Comparison of ENCODE assay signal across 19 mouse cellular contexts in the genomic region with DNA sequence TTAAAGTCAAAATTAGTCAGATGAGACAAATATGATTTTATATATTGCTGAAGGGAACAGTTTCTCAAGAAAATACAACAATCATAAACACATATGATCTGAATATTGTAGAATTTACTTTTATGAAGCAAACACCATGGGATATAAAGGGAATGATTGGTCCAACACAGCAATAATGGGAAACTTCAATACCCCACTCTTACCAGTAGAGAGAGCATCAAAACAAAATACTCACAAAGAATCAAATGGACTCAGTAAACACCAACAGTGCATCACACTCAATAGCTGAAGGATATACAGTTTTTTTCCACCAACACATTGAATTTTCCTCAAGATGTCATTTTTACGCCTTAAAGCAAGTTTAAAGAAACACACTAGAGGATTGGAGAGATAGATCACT.
A peak's percentile ranks its signal among the peaks of the same experiment; 100 is the strongest.
DNase-seq lines count a peak whose midpoint lies in the region; ATAC-seq and TF ChIP-seq lines count a peak whose summit lies in the region.
"Had no signal": no experiment of that assay in that cellular context is flagged by ENCODE, and none has a peak within 500 bp of the region (broad histone marks: within the 10 kb centered on the region; RNA-seq: fewer than 3 reads in every experiment).

No protein-coding gene starts in this region.

- no peaks in the 10 kb centered on the region for H3K27me3 ChIP-seq in neural tube, embryonic 15.5 days (replicated peaks)
- H3K27me3 ChIP-seq: embryonic facial prominence, embryonic 12.5 days; forebrain, embryonic 13.5 days; forebrain, embryonic 15.5 days had no signal

- no peak overlapping the region for H3K27ac ChIP-seq in layer of hippocampus, adult 2 months
- H3K27ac ChIP-seq in neural tube, embryonic 15.5 days (replicated peaks) = no peak overlapping the region
- H3K27ac ChIP-seq: embryonic facial prominence, embryonic 10.5 days; embryonic facial prominence, embryonic 12.5 days; forebrain, embryonic 13.5 days; forebrain, embryonic 15.5 days had no signal

- no peak overlapping the region for H3K4me3 ChIP-seq in layer of hippocampus, adult 2 months
- H3K4me3 ChIP-seq in neural tube, embryonic 15.5 days (replicated peaks) = no peak overlapping the region
- H3K4me3 ChIP-seq: embryonic facial prominence, embryonic 10.5 days; embryonic facial prominence, embryonic 12.5 days; forebrain, embryonic 13.5 days; forebrain, embryonic 15.5 days had no signal

- no peaks in the 10 kb centered on the region for H3K36me3 ChIP-seq in neural tube, embryonic 15.5 days
- H3K36me3 ChIP-seq: embryonic facial prominence, embryonic 10.5 days; embryonic facial prominence, embryonic 12.5 days; forebrain, embryonic 15.5 days had no signal

- H3K4me2 ChIP-seq in neural tube, embryonic 15.5 days = no peak overlapping the region
- H3K4me2 ChIP-seq: embryonic facial prominence, embryonic 12.5 days; forebrain, embryonic 13.5 days; forebrain, embryonic 15.5 days had no signal

- 88% methylated on average over 1 of the region's 1 CpGs for WGBS in neural tube, embryonic 15.5 days

- peak; percentile 55; the same call in 1 of the 2 replicates for ATAC-seq in neural tube, embryonic 15.5 days (ENCODE audit: low FRiP score)
- ATAC-seq: activated CD4-positive, CD25-positive, alpha-beta regulatory T cell, adult 4 months; forebrain, embryonic 13.5 days; forebrain, embryonic 15.5 days; forebrain, postnatal 0 days had no signal

- no peak for DNase-seq in layer of hippocampus, adult 2 months (ENCODE audit: low spot score in 2 of 2)
- no peak for DNase-seq in layer of hippocampus, adult 11-12 months (ENCODE audit: low spot score)
- no peak for DNase-seq in neural tube, embryonic 10.5 days (ENCODE audit: extremely low spot score, low spot score)
- no peak for DNase-seq in testis, postnatal 14 days (ENCODE audit: low spot score)
- DNase-seq: adrenal gland, adult 8-10 months; adrenal gland, postnatal 14 days; adrenal gland, postnatal 36 days; cerebellum, adult 11-12 months; cerebellum, adult 2 months; cerebellum, adult 9-10 months; cerebellum, postnatal 10 days; cerebellum, postnatal 25 days; forebrain, postnatal 0 days had no signal

- H3K9ac ChIP-seq in neural tube, embryonic 15.5 days (replicated peaks) = no peak overlapping the region
- H3K9ac ChIP-seq: embryonic facial prominence, embryonic 12.5 days; forebrain, embryonic 13.5 days; forebrain, embryonic 15.5 days; forebrain, postnatal 0 days had no signal

- TF ChIP-seq CTCF in layer of hippocampus, adult 2 months (conservative IDR thresholded peaks at IDR 0.05) = peak; percentile 51

- no peaks in the 10 kb centered on the region for H3K9me3 ChIP-seq in neural tube, embryonic 15.5 days (replicated peaks)
- H3K9me3 ChIP-seq: embryonic facial prominence, embryonic 10.5 days; embryonic facial prominence, embryonic 12.5 days; forebrain, embryonic 13.5 days; forebrain, embryonic 15.5 days had no signal

- no peaks in the 10 kb centered on the region for H3K4me1 ChIP-seq in neural tube, embryonic 15.5 days
- H3K4me1 ChIP-seq: embryonic facial prominence, embryonic 10.5 days; embryonic facial prominence, embryonic 12.5 days; forebrain, embryonic 13.5 days; forebrain, embryonic 15.5 days had no signal
